Mouse (Mus musculus) retina, postnatal 7 days (tissue): ENCODE data around the gene Endou.

Source experiments
- DNase-seq: peaks from one replicate; pipeline ENCODE4 v3.0.0-alpha.2; 2012; ENCODE audit warnings: low read depth, low spot score

The Endou gene

GRCm38 (mm10) chr15:97754476-97754875, 23.3 kb upstream of the Endou start:
- no peak for DNase-seq

GRCm38 (mm10) chr15:97752491-97752890, 21.4 kb upstream of the Endou start:
- no peak for DNase-seq

GRCm38 (mm10) chr15:97751676-97752075, 20.5 kb upstream of the Endou start:
- no peak for DNase-seq

GRCm38 (mm10) chr15:97750697-97751096, 19.6 kb upstream of the Endou start:
- DNase-seq: peak; percentile 45

GRCm38 (mm10) chr15:97749841-97750240, 18.7 kb upstream of the Endou start:
- no peak for DNase-seq

GRCm38 (mm10) chr15:97749397-97749796, 18.3 kb upstream of the Endou start:
- no peak for DNase-seq

- no peak for DNase-seq
These were observed 17.8 kb upstream of the Endou start for GRCm38 (mm10) chr15:97748964-97749363.

- DNase-seq: no peak
These were observed 17.2 kb upstream of the Endou start for GRCm38 (mm10) chr15:97748309-97748708.

GRCm38 (mm10) chr15:97747486-97747885, 16.3 kb upstream of the Endou start:
- DNase-seq: no peak

GRCm38 (mm10) chr15:97746748-97747147, 15.6 kb upstream of the Endou start:
- DNase-seq: no peak

GRCm38 (mm10) chr15:97746278-97746677, 15.1 kb upstream of the Endou start:
- DNase-seq: no peak

GRCm38 (mm10) chr15:97745331-97745730, 14.2 kb upstream of the Endou start:
- no peak for DNase-seq

- DNase-seq: no peak
These were observed 13.8 kb upstream of the Endou start for GRCm38 (mm10) chr15:97744930-97745329.

- DNase-seq: no peak
These were observed 12.9 kb upstream of the Endou start for GRCm38 (mm10) chr15:97743961-97744525.

- no peak for DNase-seq
These were observed 12.1 kb upstream of the Endou start for GRCm38 (mm10) chr15:97743210-97743609.

- no peak for DNase-seq
These were observed 11.5 kb upstream of the Endou start for GRCm38 (mm10) chr15:97742600-97742999.

- DNase-seq: no peak
These were observed 10.9 kb upstream of the Endou start for GRCm38 (mm10) chr15:97742074-97742473.

- DNase-seq: no peak
These were observed 10.5 kb upstream of the Endou start for GRCm38 (mm10) chr15:97741662-97742061.

- DNase-seq: no peak
These were observed 9.2 kb upstream of the Endou start for GRCm38 (mm10) chr15:97740283-97740732.

- DNase-seq: no peak
These were observed 7.8 kb upstream of the Endou start for GRCm38 (mm10) chr15:97738923-97739322.

- DNase-seq: no peak
These were observed 849 bp upstream of the Endou start for GRCm38 (mm10) chr15:97731988-97732387.

- no peak for DNase-seq
These were observed 774 bp downstream of the Endou start for GRCm38 (mm10) chr15:97730365-97730764.

- DNase-seq: no peak
These were observed 2.3 kb downstream of the Endou start for GRCm38 (mm10) chr15:97728804-97729203.

- no peak for DNase-seq
These were observed 2.7 kb downstream of the Endou start for GRCm38 (mm10) chr15:97728394-97728793.
